Mouse (Mus musculus) intestine, embryonic 14.5 days (tissue): ENCODE results near the gene Uox. TPM values are rescaled to one million over a fixed set of nuclear protein-coding genes. Genes with fewer than 3 reads are reported as not detected.
A peak's percentile ranks its signal among the peaks of the same experiment; 100 is the strongest.

ENCODE experiments used
- ATAC-seq: fragments of 200-750 bp; cut with Nextera tagmentation; replicated peaks from 2 replicates; pipeline ENCODE4 v1.8.0; 2017; ENCODE audit warnings: low read depth, moderate number of reproducible peaks, moderate TSS enrichment, moderate library complexity; ENCODE audit not compliant: low FRiP score, low TSS enrichment
- DNase-seq: peaks from one replicate; pipeline ENCODE4 v3.0.0-alpha.2; 2018; ENCODE audit warnings: low spot score
- H3K27ac ChIP-seq: fragments of 300-500 bp; sonication (generic); 2 replicates; pipeline ENCODE4 v1.5.1; 2014; ENCODE audit warnings: low read depth, mild to moderate bottlenecking, control low read depth
- H3K27me3 ChIP-seq: fragments of 300-500 bp; sonication (generic); replicated peaks from 2 replicates; pipeline ENCODE4 v1.6.1; 2014; ENCODE audit warnings: low read length, control low read depth; ENCODE audit not compliant: control insufficient read depth, insufficient read depth
- H3K36me3 ChIP-seq: fragments of 300-500 bp; sonication (generic); 2 replicates; pipeline ENCODE4 v1.6.1; 2014; ENCODE audit warnings: low read length, control low read depth; ENCODE audit not compliant: control insufficient read depth, insufficient read depth
- H3K4me1 ChIP-seq: fragments of 300-500 bp; sonication (generic); replicated peaks from 2 replicates; pipeline ENCODE4 v1.6.1; 2014; ENCODE audit warnings: low read length, control low read depth, mixed read lengths; ENCODE audit not compliant: control insufficient read depth, insufficient read depth
- H3K4me2 ChIP-seq: fragments of 300-500 bp; sonication (generic); 2 replicates; pipeline ENCODE4 v1.6.1; 2014; ENCODE audit warnings: low read length
- H3K4me3 ChIP-seq: fragments of 300-500 bp; sonication (generic); 2 replicates; pipeline ENCODE4 v1.5.1; 2014; ENCODE audit warnings: low read depth, low read length, control low read depth, mixed read lengths
- H3K9ac ChIP-seq: fragments of 300-500 bp; sonication (generic); 2 replicates; pipeline ENCODE4 v1.6.1; 2014; ENCODE audit warnings: mild to moderate bottlenecking, low read length
- H3K9me3 ChIP-seq: fragments of 300-500 bp; sonication (generic); 2 replicates; pipeline ENCODE4 v1.6.1; 2016; ENCODE audit warnings: low read length, control low read depth; ENCODE audit not compliant: control insufficient read depth
- WGBS: fragments of 180-500 bp; shearing (Covaris S2); extraction: QIAGEN DNeasy Blood & Tissue Kit; methylation state at CpG from one replicate; pipeline ENCODE4 v1.1.7; 2014; 5-methylcytosine and 5-hydroxymethylcytosine counted together
- polyA plus RNA-seq: library from polyadenylated mRNA; unstranded; fragments of >200 nt; fragmentation: Nextera tagmentation; extraction: Ambion mirVana; gene quantifications from 2 replicates; pipeline ENCODE4 v1.2.1, GENCODE M21; 2014

Uox gene
- polyA plus RNA-seq, 1 experiment from 2014 or later = not detected

GRCm38 (mm10) chr3:146556567-146556966 lies 13.7 kb upstream of the Uox start:
- no peak overlapping the region for H3K4me3 ChIP-seq
- WGBS = 65% methylated on average over 1 of the region's 1 CpGs
- no peaks in the 10 kb centered on the region for H3K9me3 ChIP-seq
- H3K27me3 ChIP-seq = no peaks in the 10 kb centered on the region
- ATAC-seq = no peak
- H3K27ac ChIP-seq = no peak overlapping the region
- no peak for DNase-seq
- no peaks in the 10 kb centered on the region for H3K36me3 ChIP-seq
- H3K4me2 ChIP-seq = no peak overlapping the region
- H3K9ac ChIP-seq = no peak overlapping the region
- no peaks in the 10 kb centered on the region for H3K4me1 ChIP-seq

GRCm38 (mm10) chr3:146557507-146557906 lies 12.7 kb upstream of the Uox start:
- no peak for ATAC-seq
- Histone ChIP-seq H3K36me3 (no peaks in the 10 kb centered on the region), H3K9me3 (no peaks in the 10 kb centered on the region), H3K27ac (no peak overlapping the region), H3K4me2 (no peak overlapping the region), H3K9ac (no peak overlapping the region), H3K4me1 (no peaks in the 10 kb centered on the region), H3K4me3 (no peak overlapping the region), H3K27me3 (no peaks in the 10 kb centered on the region)
- WGBS = 84% methylated on average over 6 of the region's 6 CpGs
- DNase-seq = no peak

- no peak for ATAC-seq
These were observed 7.3 kb upstream of the Uox start for GRCm38 (mm10) chr3:146562936-146563335.

GRCm38 (mm10) chr3:146564268-146565064 lies 5.8 kb upstream of the Uox start:
- ATAC-seq = 0 out of 2 replicates have a peak, but pooled peaks have one; percentile 32
- Histone ChIP-seq H3K9ac (no peak overlapping the region), H3K36me3 (no peaks in the 10 kb centered on the region), H3K9me3 (no peaks in the 10 kb centered on the region), H3K4me2 (no peak overlapping the region), H3K4me3 (no peak overlapping the region), H3K27me3 (no peaks in the 10 kb centered on the region), H3K27ac (no peak overlapping the region), H3K4me1 (no peaks in the 10 kb centered on the region)
- peak; percentile 95 for DNase-seq
- 45% methylated on average over 14 of the region's 14 CpGs for WGBS

More at GRCm38 (mm10) chr3:146562936-146563335, 7.3 kb upstream of the Uox start:
- no peak overlapping the region for H3K4me2 ChIP-seq
- no peak overlapping the region for H3K4me3 ChIP-seq
- no peak overlapping the region for H3K27ac ChIP-seq
- no peak overlapping the region for H3K9ac ChIP-seq
- WGBS = 94% methylated on average over 7 of the region's 7 CpGs
- no peak for DNase-seq
- H3K36me3 ChIP-seq = no peaks in the 10 kb centered on the region
- no peaks in the 10 kb centered on the region for H3K27me3 ChIP-seq
- H3K9me3 ChIP-seq = no peaks in the 10 kb centered on the region
- no peaks in the 10 kb centered on the region for H3K4me1 ChIP-seq

GRCm38 (mm10) chr3:146565065-146565411 lies 5.2 kb upstream of the Uox start:
- Histone ChIP-seq H3K36me3 (no peaks in the 10 kb centered on the region), H3K4me2 (no peak overlapping the region), H3K4me1 (no peaks in the 10 kb centered on the region), H3K27me3 (no peaks in the 10 kb centered on the region), H3K27ac (no peak overlapping the region), H3K9me3 (no peaks in the 10 kb centered on the region), H3K4me3 (no peak overlapping the region), H3K9ac (no peak overlapping the region)
- 95% methylated on average over 1 of the region's 1 CpGs for WGBS
- DNase-seq (no peak), ATAC-seq (no peak)

GRCm38 (mm10) chr3:146567366-146567765 lies 2.9 kb upstream of the Uox start:
- Histone ChIP-seq H3K9ac (no peak overlapping the region), H3K4me1 (no peaks in the 10 kb centered on the region), H3K36me3 (no peaks in the 10 kb centered on the region), H3K9me3 (no peaks in the 10 kb centered on the region), H3K4me3 (no peak overlapping the region), H3K4me2 (no peak overlapping the region), H3K27me3 (no peaks in the 10 kb centered on the region), H3K27ac (no peak overlapping the region)
- 57% methylated on average over 7 of the region's 7 CpGs for WGBS
- no peak for ATAC-seq
- DNase-seq = no peak

- Histone ChIP-seq H3K9ac (no peak overlapping the region), H3K36me3 (no peaks in the 10 kb centered on the region), H3K9me3 (no peaks in the 10 kb centered on the region), H3K4me1 (no peaks in the 10 kb centered on the region), H3K4me2 (no peak overlapping the region), H3K27ac (no peak overlapping the region), H3K4me3 (no peak overlapping the region), H3K27me3 (no peaks in the 10 kb centered on the region)
- no peak for DNase-seq
- WGBS = 70% methylated on average over 9 of the region's 9 CpGs
- peak; percentile 60; the same call in 1 of the 2 replicates for ATAC-seq
These were observed 2.2 kb upstream of the Uox start for GRCm38 (mm10) chr3:146567884-146568530.

GRCm38 (mm10) chr3:146569594-146569993 lies 632 bp upstream of the Uox start:
- Histone ChIP-seq H3K27me3 (no peaks in the 10 kb centered on the region), H3K9ac (no peak overlapping the region), H3K4me2 (no peak overlapping the region), H3K9me3 (no peaks in the 10 kb centered on the region), H3K4me3 (no peak overlapping the region), H3K4me1 (no peaks in the 10 kb centered on the region), H3K27ac (no peak overlapping the region), H3K36me3 (no peaks in the 10 kb centered on the region)
- WGBS = 80% methylated on average over 3 of the region's 3 CpGs
- no peak for DNase-seq
- ATAC-seq = no peak

- DNase-seq = no peak
- H3K9ac ChIP-seq = no peak overlapping the region
- H3K4me3 ChIP-seq = no peak overlapping the region
- H3K4me1 ChIP-seq = no peaks in the 10 kb centered on the region
- ATAC-seq = no peak
- H3K27me3 ChIP-seq = no peaks in the 10 kb centered on the region
- H3K27ac ChIP-seq = no peak overlapping the region
- no peaks in the 10 kb centered on the region for H3K36me3 ChIP-seq
- H3K4me2 ChIP-seq = no peak overlapping the region
- WGBS = 88% methylated on average over 6 of the region's 6 CpGs
- H3K9me3 ChIP-seq = no peaks in the 10 kb centered on the region
These were observed 713 bp downstream of the Uox start for GRCm38 (mm10) chr3:146570939-146571338.
